Mouse (Mus musculus): ENCODE measurements around the gene Shoc2.
"Not testable (repeated sequence)": the region's sequence is repeated elsewhere in the genome, so short reads cannot be mapped to it uniquely, and the experiment has no call there.

The Shoc2 gene

GRCm38 (mm10) chr19:53934046-53934445 lies 10.1 kb upstream of the Shoc2 start:
- no peak for DNase-seq

- no peak for DNase-seq
Measured at GRCm38 (mm10) chr19:53939467-53939866, 4.6 kb upstream of the Shoc2 start.

GRCm38 (mm10) chr19:53941139-53941538 lies 3.0 kb upstream of the Shoc2 start:
- DNase-seq, result no peak

GRCm38 (mm10) chr19:53942342-53942741 lies 1.8 kb upstream of the Shoc2 start:
- DNase-seq, result no peak

GRCm38 (mm10) chr19:53944786-53945169 lies 672 bp downstream of the Shoc2 start:
- no peak for DNase-seq

GRCm38 (mm10) chr19:53945171-53946042 lies 1.3 kb downstream of the Shoc2 start:
- peak; percentile 40 to 54 for DNase-seq

GRCm38 (mm10) chr19:53957513-53957912 lies 13.4 kb downstream of the Shoc2 start:
- no peak for DNase-seq

- DNase-seq, result no peak
Measured at GRCm38 (mm10) chr19:53962511-53962910, 18.4 kb downstream of the Shoc2 start.

- not testable (repeated sequence) for DNase-seq
Measured at GRCm38 (mm10) chr19:53964347-53964746, 20.2 kb downstream of the Shoc2 start.

- no peak for DNase-seq
Measured at GRCm38 (mm10) chr19:53964910-53965633, 21.0 kb downstream of the Shoc2 start.

GRCm38 (mm10) chr19:53969226-53969625 lies 25.1 kb downstream of the Shoc2 start:
- no peak for DNase-seq

- no peak for DNase-seq
Measured at GRCm38 (mm10) chr19:53971938-53972337, 27.8 kb downstream of the Shoc2 start.

- DNase-seq, result no peak
Measured at GRCm38 (mm10) chr19:53973656-53974055, 29.6 kb downstream of the Shoc2 start.

GRCm38 (mm10) chr19:53982041-53982440 lies 37.9 kb downstream of the Shoc2 start:
- no peak for DNase-seq

- no peak for DNase-seq
Measured at GRCm38 (mm10) chr19:53983336-53983735, 39.2 kb downstream of the Shoc2 start.

- no peak for DNase-seq
Measured at GRCm38 (mm10) chr19:53984628-53985027, 40.5 kb downstream of the Shoc2 start.

- no peak for DNase-seq
Measured at GRCm38 (mm10) chr19:53990538-53990937, 46.4 kb downstream of the Shoc2 start.

- no peak for DNase-seq
Measured at GRCm38 (mm10) chr19:53993860-53994259, 49.8 kb downstream of the Shoc2 start.

GRCm38 (mm10) chr19:53994276-53994675 lies 50.2 kb downstream of the Shoc2 start:
- DNase-seq, result no peak

- DNase-seq, result no peak
Measured at GRCm38 (mm10) chr19:54010973-54011372, 66.9 kb downstream of the Shoc2 start.

- DNase-seq, result no peak
Measured at GRCm38 (mm10) chr19:54014999-54015398, 70.9 kb downstream of the Shoc2 start.

GRCm38 (mm10) chr19:54015503-54015902 lies 71.4 kb downstream of the Shoc2 start:
- DNase-seq, result no peak

- no peak for DNase-seq
Measured at GRCm38 (mm10) chr19:54035100-54035499, 91.0 kb downstream of the Shoc2 start.

- no peak for DNase-seq
Measured at GRCm38 (mm10) chr19:54039441-54039840, 95.3 kb downstream of the Shoc2 start.

Data from thymus, adult 18-20 months (tissue).